Mouse (Mus musculus) olfactory bulb, adult 2 months (tissue): ENCODE results near the gene Kcnk4. TPM values are rescaled to one million over a fixed set of nuclear protein-coding genes. Genes with fewer than 3 reads are reported as not detected.
"Not testable (repeated sequence)": the region's sequence is repeated elsewhere in the genome, so short reads cannot be mapped to it uniquely, and the experiment has no call there.

Experiments used
- H3K27ac ChIP-seq: fragments of 200-500 bp; 2 replicates; pipeline ENCODE4 v1.5.1; 2012; ENCODE audit warnings: low read depth, low read length; ENCODE audit not compliant: insufficient read depth
- H3K4me1 ChIP-seq: fragments of 200-500 bp; 2 replicates; pipeline ENCODE4 v1.6.1; 2012; ENCODE audit warnings: low read length; ENCODE audit not compliant: control insufficient read depth, insufficient read depth
- H3K4me3 ChIP-seq: fragments of 200-500 bp; 2 replicates; pipeline ENCODE4 v1.5.1; 2012; ENCODE audit warnings: mild to moderate bottlenecking, low read depth, low read length, moderate library complexity; ENCODE audit not compliant: insufficient read depth
- CTCF ChIP-seq: fragments of 200-500 bp; IDR thresholded peaks from 2 replicates; pipeline ENCODE4 v1.5.1; 2012; ENCODE audit warnings: low read depth, mild to moderate bottlenecking, low read length, moderate library complexity; ENCODE audit not compliant: insufficient read depth
- POLR2A ChIP-seq: fragments of 200-500 bp; IDR thresholded peaks from 2 replicates; pipeline ENCODE4 v1.6.1; 2012; ENCODE audit warnings: mild to moderate bottlenecking, low read depth, low read length, moderate library complexity; ENCODE audit not compliant: insufficient read depth
- WGBS: fragments of 180-500 bp; shearing (Covaris S2); methylation state at CpG from one replicate; pipeline ENCODE4 v1.1.7; 2018; 5-methylcytosine and 5-hydroxymethylcytosine counted together
- polyA plus RNA-seq: library from polyadenylated mRNA; stranded (reverse); fragments of >200 nt; gene quantifications from 2 replicates; pipeline ENCODE4 v1.2.4, GENCODE M21; 2012; ENCODE audit warnings: low replicate concordance; ENCODE audit not compliant: missing spikeins, insufficient read depth, insufficient read length

Kcnk4 gene
- polyA plus RNA-seq, 1 experiment = not detected

- whole genome bisulfite sequencing = 88% methylated on average over 8 of the region's 8 CpGs
- no peak overlapping the region for H3K4me3 ChIP-seq
Measured at GRCm38 (mm10) chr19:6907094-6907493, 27.2 kb downstream of the Kcnk4 start.

DNA sequence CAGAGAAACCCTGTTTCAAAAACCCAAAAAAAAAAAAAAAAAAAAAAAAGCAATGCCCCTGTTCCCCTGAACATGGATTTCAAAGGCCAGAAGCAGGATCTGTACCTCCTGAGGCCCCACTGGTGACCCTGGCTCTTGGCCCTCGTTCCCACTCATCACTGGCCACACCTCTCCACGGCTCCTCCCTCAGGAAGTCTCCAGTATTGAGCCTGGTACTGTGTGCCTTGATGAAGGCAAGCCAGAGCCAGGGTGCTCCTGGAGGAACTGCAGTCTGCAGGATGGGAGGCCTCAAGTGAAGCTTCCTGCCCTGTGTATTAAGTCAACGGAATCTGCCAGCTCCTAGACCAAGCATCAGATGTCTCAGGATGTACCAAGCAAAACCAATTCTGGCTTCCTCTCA, 28.1 kb downstream of the Kcnk4 start:
- no peak overlapping the region for H3K27ac ChIP-seq
- WGBS = 80% methylated on average over 3 of the region's 3 CpGs

More at GRCm38 (mm10) chr19:6907094-6907493, 27.2 kb downstream of the Kcnk4 start:
- no peak overlapping the region for H3K27ac ChIP-seq
- no peak for TF ChIP-seq CTCF
- no peak for TF ChIP-seq POLR2A
- H3K4me1 ChIP-seq = peaks cover 29% of the 10 kb centered on the region

GRCm38 (mm10) chr19:6905498-6906159, 28.7 kb downstream of the Kcnk4 start:
- Histone ChIP-seq H3K27ac (no peak overlapping the region), H3K4me3 (no peak overlapping the region), H3K4me1 (peaks cover 19% of the 10 kb centered on the region)
- TF ChIP-seq CTCF (no peak), POLR2A (no peak)
- 92% methylated on average over 11 of the region's 11 CpGs for WGBS

More for the DNA sequence above, 28.1 kb downstream of the Kcnk4 start:
- peaks cover 23% of the 10 kb centered on the region for H3K4me1 ChIP-seq
- H3K4me3 ChIP-seq = no peak overlapping the region
- TF ChIP-seq POLR2A = no peak
- TF ChIP-seq CTCF = no peak

- H3K4me1 ChIP-seq = peaks cover 16% of the 10 kb centered on the region
- 84% methylated on average over 2 of the region's 2 CpGs for WGBS
- no peak overlapping the region for H3K27ac ChIP-seq
- TF ChIP-seq POLR2A (no peak), CTCF (no peak)
- no peak overlapping the region for H3K4me3 ChIP-seq
Measured at GRCm38 (mm10) chr19:6904846-6905245, 29.5 kb downstream of the Kcnk4 start.

DNA sequence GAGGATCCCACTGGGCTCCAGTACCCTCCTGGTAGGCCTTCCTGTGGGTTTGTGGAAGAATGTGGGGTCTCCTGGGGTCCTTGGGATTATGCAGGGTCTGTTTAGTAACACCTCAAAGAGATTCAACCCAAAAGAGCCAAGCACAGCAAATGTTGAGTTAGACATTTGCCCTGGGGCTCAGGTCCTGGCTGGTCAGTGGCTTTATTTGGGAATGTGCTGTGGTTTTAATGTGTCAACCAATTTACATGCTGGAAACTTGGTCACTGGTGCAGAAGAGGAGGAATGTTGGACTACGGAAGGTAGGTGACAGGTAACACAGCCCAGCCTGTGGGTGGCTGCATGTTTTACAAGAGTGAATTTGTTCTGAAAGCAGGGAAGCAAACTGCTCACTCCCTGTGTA, 31.3 kb downstream of the Kcnk4 start:
- Histone ChIP-seq H3K4me1 (peaks cover 11% of the 10 kb centered on the region), H3K4me3 (no peak overlapping the region), H3K27ac (no peak overlapping the region)
- TF ChIP-seq CTCF (no peak), POLR2A (no peak)
- 92% methylated on average over 1 of the region's 1 CpGs for WGBS

DNA sequence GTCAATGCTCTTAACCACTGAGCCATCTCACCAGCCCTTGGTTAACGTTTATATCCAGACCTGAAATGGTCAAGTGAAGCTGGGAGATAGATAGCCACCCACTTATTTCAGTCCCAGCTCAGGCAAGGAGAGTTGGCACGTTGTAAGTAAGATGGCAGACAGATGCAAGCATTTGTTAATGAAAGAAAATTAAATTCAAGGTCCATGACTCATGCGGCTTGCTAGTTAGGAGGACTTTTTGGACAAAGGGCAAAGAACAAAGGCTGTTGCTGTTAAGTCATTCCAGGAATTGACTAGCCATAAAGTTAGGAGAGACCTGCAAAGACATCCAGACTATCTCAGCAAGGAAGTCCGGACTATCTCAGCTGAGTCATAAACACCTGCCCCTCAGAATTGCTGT, 34.7 kb downstream of the Kcnk4 start:
- H3K27ac ChIP-seq = no peak overlapping the region
- H3K4me1 ChIP-seq = no peaks in the 10 kb centered on the region
- WGBS = 79% methylated on average over 4 of the region's 4 CpGs
- no peak overlapping the region for H3K4me3 ChIP-seq
- no peak for TF ChIP-seq CTCF
- TF ChIP-seq POLR2A = no peak

- H3K27ac ChIP-seq, H3K4me1 ChIP-seq: not testable (repeated sequence)
- WGBS = 88% methylated on average over 18 of the region's 18 CpGs
Measured at GRCm38 (mm10) chr19:6895608-6896305, 38.6 kb downstream of the Kcnk4 start.

GRCm38 (mm10) chr19:6893731-6894451, 40.4 kb downstream of the Kcnk4 start:
- Histone ChIP-seq H3K4me1 (no peaks in the 10 kb centered on the region), H3K4me3 (no peak overlapping the region), H3K27ac (no peak overlapping the region)
- TF ChIP-seq CTCF (no peak), POLR2A (no peak)
- WGBS = 95% methylated on average over 14 of the region's 14 CpGs

More at GRCm38 (mm10) chr19:6895608-6896305, 38.6 kb downstream of the Kcnk4 start:
- H3K4me3 ChIP-seq = not testable (repeated sequence)

- Histone ChIP-seq H3K4me1 (no peaks in the 10 kb centered on the region), H3K27ac (no peak overlapping the region), H3K4me3 (no peak overlapping the region)
- WGBS = 74% methylated on average over 4 of the region's 4 CpGs
- no peak for TF ChIP-seq CTCF
Measured at GRCm38 (mm10) chr19:6892512-6892911, 41.8 kb downstream of the Kcnk4 start.

GRCm38 (mm10) chr19:6877965-6878364, 56.4 kb downstream of the Kcnk4 start:
- Histone ChIP-seq H3K27ac (no peak overlapping the region), H3K4me3 (no peak overlapping the region), H3K4me1 (no peaks in the 10 kb centered on the region)
- 84% methylated on average over 4 of the region's 4 CpGs for WGBS
- no peak for TF ChIP-seq CTCF
- TF ChIP-seq POLR2A = no peak
